Mouse (Mus musculus) embryo, embryonic 11.5 days (tissue): ENCODE data around the gene Pnmt.

ENCODE experiments used
- DNase-seq: peaks from one replicate; pipeline ENCODE4 v3.0.0-alpha.2; 2012; ENCODE audit warnings: low read depth, low spot score

Gene Pnmt

GRCm38 (mm10) chr11:98385638-98386585 is at the start of gene Pnmt:
TSS of gene Pnmt (plus strand) at chr11:98386450.
- DNase-seq = no peak

DNA sequence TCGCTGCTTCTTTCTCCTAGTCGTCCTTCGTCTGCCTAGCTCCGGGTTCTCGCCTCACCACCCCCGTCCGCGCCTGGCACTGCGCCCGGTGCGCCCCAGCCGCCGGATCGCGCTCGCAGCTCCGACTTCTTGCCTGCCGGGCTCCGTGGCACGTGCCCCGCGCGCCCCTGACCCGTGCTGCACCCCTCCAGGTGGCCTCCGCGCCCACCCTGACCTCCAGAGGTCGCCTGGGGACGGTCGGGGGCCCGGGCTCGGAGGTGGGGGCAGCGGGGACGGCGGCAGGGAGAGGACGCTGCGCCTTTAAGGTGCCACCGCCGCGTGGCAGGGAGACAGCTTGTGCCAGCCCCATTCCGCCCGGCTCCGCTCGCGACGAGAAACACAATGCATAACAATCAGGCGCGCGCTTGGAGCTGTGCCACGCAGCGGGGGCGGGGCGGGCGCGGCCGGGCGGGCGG is 47.7 kb upstream of the Pnmt start:
- DNase-seq = no peak

- no peak for DNase-seq
Measured at GRCm38 (mm10) chr11:98339071-98339501, 47.2 kb upstream of the Pnmt start.

GRCm38 (mm10) chr11:98339679-98340287 is 46.5 kb upstream of the Pnmt start:
- DNase-seq = no peak

DNA sequence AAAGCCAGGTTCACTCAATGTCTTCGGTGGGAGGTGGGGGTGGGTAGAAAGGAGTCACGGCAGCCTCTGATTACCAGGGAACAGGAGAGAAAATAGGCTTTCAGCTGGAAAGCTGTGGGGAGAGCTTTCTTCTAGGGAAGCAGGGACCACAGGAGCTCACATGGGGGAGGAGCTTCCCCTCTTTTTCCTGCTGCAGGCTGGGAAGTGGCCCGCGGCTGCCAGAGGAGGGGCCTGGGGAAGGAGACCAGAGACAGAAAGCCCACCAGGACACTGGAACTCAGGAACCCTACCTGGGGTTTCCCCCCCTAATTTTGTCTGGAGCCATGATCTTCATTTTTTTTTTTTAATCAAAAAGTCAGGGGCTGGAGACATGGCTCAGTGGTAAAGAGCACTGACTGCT is 45.7 kb upstream of the Pnmt start:
- no peak for DNase-seq

GRCm38 (mm10) chr11:98341174-98341573 is 45.1 kb upstream of the Pnmt start:
- no peak for DNase-seq

DNA sequence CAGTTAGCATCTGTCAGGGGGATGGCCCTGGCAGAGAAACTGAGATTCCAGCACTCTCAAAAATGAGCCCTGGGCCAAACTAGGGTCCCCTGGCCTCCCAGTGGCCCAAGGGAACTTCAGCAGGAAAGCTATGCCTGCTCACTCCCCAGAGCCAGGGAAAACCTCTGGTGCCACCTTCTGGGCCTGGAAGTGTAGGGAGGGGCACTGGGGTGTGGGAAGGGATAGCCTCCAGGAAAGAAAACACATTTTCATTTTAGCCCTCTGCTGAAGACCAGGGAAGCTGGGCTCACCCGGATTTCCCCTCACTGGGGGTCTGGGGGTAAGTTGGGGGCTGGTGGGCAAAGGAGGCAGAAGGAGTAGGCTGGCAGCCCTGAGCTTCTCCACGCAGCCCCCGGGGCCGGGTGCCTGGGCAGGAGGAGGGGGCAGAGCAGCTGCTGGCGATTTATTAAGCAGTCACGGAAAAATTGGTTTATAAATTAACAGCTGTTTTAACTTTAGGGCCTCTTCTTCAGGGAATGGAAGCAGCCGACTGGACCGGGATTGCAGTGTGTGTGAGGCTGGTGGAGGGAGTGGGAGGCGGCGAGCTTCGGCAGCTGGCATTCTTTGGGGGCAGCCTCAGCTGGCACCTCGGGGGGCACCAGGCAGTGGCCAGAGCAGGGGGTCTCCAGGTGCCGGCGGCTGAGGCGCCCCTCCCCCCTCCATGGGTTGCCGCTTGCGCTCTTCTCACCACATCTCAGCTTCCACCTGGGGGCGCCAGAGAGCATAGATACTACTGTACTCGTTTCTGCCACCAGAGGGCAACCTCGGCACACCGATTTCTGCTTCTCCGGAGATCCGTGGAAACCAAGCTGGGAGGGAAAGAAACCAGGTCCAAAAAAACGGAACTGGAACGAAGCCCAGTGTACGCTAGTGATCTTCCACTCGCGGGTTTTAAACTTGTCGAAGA is 44.0 kb upstream of the Pnmt start:
- peak; percentile 78 for DNase-seq

DNA sequence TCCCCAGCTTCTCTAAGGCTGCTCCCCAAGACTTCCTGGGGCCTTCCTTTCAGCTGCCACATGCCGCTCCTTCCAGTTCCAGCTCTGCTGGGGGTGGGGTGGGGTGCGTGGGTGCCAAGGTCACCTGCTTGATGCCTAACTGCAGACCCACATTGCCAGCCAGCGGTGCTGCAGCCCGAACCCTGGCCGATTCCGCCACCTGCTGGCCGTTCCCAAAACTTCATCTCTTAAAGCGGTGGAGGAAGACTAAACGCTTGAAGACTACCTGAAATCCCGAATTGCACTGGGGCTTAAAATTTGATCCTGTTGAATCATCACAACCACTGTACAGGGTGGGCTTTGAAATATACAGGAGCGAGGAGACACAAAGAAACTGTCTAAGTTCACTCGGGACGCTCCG is 41.0 kb upstream of the Pnmt start:
- DNase-seq = no peak

GRCm38 (mm10) chr11:98346168-98346567 is 40.1 kb upstream of the Pnmt start:
- DNase-seq = no peak

DNA sequence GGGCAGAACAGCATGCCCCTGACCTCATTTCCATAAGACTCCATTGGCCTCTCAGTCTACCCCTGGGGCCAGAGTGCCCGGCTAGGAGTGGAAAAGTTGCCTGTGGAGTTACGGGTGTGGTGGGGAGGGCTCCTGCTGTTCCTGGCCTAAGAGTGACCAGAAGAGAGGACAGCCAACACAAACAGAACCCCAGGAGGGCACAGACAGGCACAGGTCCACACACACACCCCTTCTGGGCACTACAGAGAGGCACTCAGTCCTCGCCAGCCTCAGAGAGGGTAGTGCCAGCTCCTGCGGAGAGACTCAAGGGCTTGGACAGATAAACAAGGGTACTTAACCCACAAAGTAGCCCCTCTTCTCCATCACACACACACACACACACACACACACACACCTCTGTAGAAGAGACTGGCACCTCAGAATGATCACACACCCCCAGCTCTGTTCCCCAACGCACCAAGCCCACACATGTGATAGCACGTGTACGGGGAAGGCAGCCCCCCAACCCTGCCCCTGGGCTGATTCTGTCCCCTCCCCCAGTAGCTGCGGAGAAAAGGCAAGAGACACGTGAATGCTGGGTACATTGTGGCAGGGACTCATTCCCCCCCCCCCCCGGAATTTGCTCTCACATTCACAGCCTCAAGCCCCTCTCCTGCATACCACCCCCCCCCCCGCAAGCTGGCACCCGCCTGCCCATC is 38.7 kb upstream of the Pnmt start:
- no peak for DNase-seq

DNA sequence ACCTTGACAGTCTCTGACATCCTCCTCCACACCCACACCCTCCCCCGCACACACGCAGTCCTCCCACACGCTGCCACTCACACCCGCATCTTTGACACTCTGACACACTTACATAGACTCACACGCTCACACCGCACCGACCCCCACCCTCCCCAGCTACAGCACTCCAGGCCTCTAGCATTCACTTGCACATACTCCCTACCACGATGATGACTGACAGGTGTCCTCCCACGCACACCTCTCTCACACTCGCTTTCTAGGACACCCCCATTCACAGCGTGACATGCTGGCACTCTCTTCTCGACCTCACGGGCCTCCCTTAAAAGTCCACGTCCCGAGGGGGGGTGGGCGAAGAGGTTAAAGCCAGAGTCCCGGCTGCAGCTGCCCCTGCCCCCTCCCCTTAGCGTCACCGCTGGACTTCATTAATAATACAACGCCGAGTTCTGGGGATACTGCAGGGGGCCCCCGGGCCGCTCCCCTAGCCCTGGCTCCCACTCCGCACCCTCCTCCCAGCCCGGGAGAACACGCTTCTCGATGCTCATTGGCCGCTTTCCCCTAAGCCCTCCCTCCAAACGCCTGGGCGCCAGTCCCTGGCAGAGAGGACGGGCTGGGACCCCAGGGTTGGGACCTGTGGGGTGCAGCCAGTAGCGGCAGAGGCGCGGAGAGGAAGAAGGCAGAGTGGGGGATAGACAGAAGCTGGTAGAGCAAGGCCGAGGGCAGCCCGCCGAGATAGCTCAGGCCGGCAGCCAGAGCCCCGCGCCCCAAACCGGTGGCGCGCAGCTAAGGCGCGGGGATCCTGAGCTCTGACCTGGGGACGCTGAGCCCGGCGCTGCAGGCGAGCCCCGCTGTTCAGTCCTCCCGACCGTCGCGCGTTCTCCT is 37.9 kb upstream of the Pnmt start, which contains the start of gene Ppp1r1b:
Gene Ppp1r1b (plus strand): TSS at position 322 of the 879 bp plus-strand sequence.
- no peak for DNase-seq

DNA sequence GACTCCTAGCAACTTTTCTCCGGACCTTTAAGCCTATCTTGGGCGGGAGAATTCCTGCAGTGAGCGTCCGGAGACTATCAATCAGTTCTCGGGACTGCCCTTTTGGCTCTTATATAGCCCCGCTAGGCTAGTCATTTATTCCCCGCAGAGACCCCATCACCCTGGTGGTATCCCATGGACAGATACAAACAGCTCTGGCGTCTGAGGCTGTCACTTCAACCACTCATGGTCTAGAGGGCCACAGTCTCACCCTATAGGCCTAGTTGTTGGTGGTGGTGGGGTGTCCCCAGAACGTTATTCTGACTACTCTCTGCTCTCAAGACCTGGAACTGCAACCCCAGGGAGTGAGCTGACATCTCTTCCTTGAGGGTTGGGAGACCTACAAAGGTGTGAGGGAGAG is 36.9 kb upstream of the Pnmt start:
- DNase-seq = no peak

DNA sequence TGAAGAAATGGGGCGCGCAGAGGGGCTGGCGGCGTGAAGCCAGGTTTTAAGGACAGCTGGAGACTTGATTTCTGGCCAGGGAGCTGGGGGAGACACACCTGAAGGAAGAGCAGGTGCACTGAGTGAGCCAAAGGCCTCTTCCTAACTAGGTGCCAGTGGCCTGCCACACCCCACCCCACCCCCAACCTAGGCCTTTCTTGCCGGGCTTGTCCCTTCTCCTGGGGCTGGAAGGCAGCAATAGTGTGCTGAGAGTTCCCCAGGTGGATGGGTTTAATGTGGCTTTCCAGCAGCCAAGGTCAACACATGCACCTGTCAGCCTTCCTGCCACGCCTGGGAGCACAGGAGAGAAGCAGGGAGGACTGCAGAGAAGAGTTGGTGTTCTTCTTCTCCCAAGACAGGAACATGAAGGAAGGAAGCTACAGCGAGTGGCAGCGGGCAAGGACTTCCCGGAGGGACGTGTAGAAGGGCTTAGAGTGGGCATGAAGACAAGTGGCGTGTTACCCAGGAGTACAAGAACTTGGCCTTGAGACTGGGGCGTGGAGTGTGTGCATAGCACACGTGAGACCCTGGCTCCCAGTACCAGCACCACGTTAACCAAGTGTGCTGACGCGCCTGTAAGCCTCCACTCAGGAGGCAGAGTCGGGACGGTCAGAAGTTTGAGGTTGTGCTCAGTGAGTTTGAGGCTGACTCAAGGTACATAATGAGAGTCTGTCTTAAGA is 33.8 kb upstream of the Pnmt start:
- no peak for DNase-seq

DNA sequence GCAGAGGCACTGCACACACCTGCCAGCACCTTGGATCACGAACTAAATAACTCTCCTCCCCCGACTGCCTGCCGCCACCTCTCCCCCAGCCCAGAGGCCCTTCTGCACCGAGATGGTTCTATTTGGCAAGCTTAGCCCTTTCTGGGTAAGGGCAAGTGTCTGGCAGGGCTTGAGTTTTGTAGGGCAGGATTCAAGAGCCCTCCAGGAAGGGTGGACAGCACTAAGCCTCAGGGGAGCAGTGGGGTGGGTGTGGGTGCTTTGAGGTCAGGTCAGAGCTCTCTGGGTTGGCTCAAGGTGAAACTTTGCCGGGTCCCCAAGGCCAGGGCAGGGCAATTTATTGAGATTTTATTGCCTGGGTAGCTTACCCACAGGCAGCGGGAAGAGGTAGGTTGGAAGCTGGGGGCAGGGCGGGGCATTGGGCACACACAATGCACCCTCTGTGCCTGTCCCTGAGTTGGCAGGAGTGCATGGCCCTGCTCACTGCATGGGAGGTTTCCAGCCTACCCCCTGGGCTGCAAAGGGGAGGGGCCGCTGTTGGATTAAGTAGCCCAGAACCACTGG is 32.5 kb upstream of the Pnmt start:
- no peak for DNase-seq

DNA sequence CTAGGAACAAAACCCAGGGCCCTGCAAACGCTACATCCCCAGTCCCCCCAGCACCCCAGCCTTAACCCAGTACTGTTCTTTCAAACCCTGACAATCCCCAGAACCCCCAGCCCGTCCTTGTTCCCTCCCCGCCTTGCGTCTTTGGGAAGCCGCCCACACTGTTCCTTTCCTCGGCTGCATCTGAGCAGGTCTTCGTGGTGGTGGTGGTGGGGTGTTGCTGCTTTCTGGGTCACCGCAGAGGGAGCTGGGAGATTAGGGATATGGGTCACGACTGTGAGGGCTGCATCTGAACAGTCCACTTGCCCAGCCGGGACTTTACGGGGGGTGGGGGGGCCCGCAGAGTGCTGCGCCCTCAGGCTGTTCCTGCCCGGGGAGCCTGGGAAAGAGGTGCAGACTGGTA is 31.8 kb upstream of the Pnmt start:
- DNase-seq = no peak

- peak; percentile 78 for DNase-seq
Measured at GRCm38 (mm10) chr11:98355732-98356299, 30.4 kb upstream of the Pnmt start.

DNA sequence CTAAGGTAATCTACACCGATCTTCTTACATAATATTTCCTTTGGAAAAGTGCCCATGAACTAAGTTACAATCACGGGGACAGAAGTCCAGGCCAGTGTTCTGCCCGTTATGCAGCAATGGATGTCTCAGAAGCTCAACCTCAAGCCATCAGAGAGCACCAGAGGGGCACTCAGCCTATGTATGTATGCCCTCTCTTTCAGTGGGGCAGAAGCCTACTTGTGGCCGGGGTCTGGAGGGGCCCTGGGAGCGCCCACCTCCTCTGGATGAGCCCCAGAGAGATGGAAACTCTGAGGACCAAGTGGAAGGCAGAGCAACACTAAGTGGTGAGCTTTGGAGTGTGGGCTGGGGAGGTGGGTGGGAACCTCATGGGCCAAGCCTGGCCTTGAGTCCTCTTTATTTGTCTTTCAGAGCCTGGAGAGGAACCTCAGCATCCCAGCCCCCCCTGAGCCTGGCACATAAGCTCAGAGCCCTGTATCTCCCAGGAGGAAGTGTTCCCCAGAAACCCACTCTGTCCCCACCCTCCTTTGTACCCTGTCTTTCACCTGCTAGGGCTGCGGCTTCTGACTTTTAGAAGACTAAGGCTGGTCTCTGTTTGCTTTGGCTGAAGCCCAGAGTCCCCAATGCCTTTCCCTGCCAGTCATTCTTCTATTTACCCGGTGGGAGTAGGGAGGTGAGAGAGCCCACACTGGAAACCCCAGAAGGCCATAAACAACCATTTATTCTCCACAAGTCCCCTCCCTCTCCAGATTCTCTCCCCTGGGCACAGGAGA is 29.4 kb upstream of the Pnmt start:
- no peak for DNase-seq
